Mouse (Mus musculus): Measurements from ENCODE around the gene Gm10521. TPM values are rescaled to one million over a fixed set of nuclear protein-coding genes. Genes with fewer than 3 reads are reported as not detected.

Gene Gm10521
- total RNA-seq, 2 experiments from 2014 or later, result not detected

Other genes with a start within 250 kb of the Gm10521 start
- not detected for gene Slamf7, start 242.6 kb upstream of the Gm10521 start, total RNA-seq (2021)
- under 1 TPM in 1 of 2 experiments, not detected in 1; 0.77 TPM for gene Cd48, start 213.7 kb upstream of the Gm10521 start, total RNA-seq (2021)
- gene Slamf1, start 128.5 kb upstream of the Gm10521 start, total RNA-seq (2021), result under 1 TPM; 0.10 to 0.17 TPM
- 1 to 10 TPM; 1.6 to 2.0 TPM for gene Cd84, start 56.0 kb upstream of the Gm10521 start, total RNA-seq (2021)
- not detected for gene Slamf6, start 21.9 kb downstream of the Gm10521 start, total RNA-seq (2021)
- gene Vangl2, start 132.8 kb downstream of the Gm10521 start, total RNA-seq (2021), result 10 to 100 TPM; 14.8 to 16.0 TPM
- 1 to 10 TPM; 1.3 to 1.5 TPM for gene Nhlh1, start 161.9 kb downstream of the Gm10521 start, total RNA-seq (2021)
- gene Copa, start 186.9 kb downstream of the Gm10521 start, total RNA-seq (2021), result 100 to 1,000 TPM; 144 TPM
- gene Ncstn, start 187.1 kb downstream of the Gm10521 start, total RNA-seq (2021), result 10 to 100 TPM; 57.1 to 60.1 TPM
- gene Pex19, start 231.1 kb downstream of the Gm10521 start, total RNA-seq (2021), result 10 to 100 TPM; 89.2 to 95.3 TPM

Data from layer of hippocampus, postnatal 36 days (tissue).